Mouse (Mus musculus) ES-Bruce4 (cell line): Measurements from ENCODE around the gene Rpl19.

Experiments used
- CTCF ChIP-seq: IDR thresholded peaks from one replicate; pipeline ENCODE4 v1.8.1; 2011; ENCODE audit warnings: low read depth, low read length
- POLR2A ChIP-seq: IDR thresholded peaks from one replicate; pipeline ENCODE4 v1.8.1; 2011; ENCODE audit warnings: low read length; ENCODE audit not compliant: insufficient read depth

DNA sequence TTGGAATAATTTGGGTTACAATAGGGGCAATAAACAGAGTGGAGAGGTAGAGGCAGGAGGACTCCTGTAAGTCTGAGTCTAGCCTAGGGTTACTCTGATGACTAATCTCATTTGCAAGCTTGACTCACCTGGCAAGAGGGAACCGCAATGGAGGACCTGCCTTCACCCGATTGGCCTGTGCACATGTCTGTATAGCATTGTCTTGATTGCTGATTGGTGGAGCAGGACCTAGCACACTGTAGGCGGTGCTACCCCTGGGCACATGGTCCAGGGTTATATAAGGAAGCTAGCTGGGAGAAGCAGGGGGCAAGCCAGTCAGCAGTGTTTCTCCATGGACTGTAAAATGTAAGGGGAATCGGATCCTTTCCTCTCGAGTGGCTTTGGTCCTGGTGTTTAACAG lies 31.5 kb downstream of the Rpl19 start:
- TF ChIP-seq POLR2A (peak; percentile 90), CTCF (no peak)
